Mouse (Mus musculus) brain, embryonic 14.5 days (tissue): ENCODE measurements around the gene Lrrc17.

Experiments used
- CTCF ChIP-seq: fragments of 200-500 bp; IDR thresholded peaks from 2 replicates; pipeline ENCODE4 v1.5.1; 2012; ENCODE audit warnings: inconsistent platforms, mild to moderate bottlenecking, moderate library complexity, borderline replicate concordance; ENCODE audit not compliant: insufficient read depth, insufficient read length; ENCODE audit errors: extremely low read depth
- POLR2A ChIP-seq: fragments of 200-500 bp; IDR thresholded peaks from 2 replicates; pipeline ENCODE4 v1.6.1; 2012; ENCODE audit warnings: mild to moderate bottlenecking, inconsistent platforms, borderline replicate concordance; ENCODE audit not compliant: poor library complexity, insufficient read depth, insufficient read length, severe bottlenecking; ENCODE audit errors: extremely low read depth

DNA sequence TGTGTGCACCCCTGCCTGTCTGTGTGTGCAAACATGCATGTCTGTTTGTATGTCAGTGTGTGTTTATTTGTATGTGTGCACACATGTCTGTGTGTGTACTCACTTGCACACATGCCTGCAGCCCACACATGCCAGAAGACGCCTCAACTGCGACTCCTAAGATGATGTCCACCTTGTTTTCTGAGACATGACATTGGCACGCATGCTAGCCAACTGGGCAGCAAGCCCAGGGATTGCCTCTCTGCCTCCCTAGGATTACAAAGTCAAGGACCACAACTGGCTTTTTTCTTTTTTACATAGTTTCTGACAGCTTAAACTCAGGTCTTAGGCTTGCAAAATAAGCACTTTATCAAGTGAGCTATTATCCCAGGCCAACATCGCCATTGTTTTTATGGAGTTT, 2.4 kb downstream of the Lrrc17 start:
- no peak for TF ChIP-seq POLR2A
- no peak for TF ChIP-seq CTCF
